Mouse (Mus musculus) heart, postnatal 0 days (tissue): ENCODE measurements around the gene Map2. TPM values are rescaled to one million over a fixed set of nuclear protein-coding genes. Genes with fewer than 3 reads are reported as not detected.

Experiments used
- ATAC-seq: fragments of 200-750 bp; cut with Nextera tagmentation; 2 replicates; pipeline ENCODE4 v1.8.0; 2017; ENCODE audit warnings: low read depth, moderate number of reproducible peaks, moderate library complexity; ENCODE audit not compliant: insufficient read depth
- DNase-seq: peaks from one replicate; pipeline ENCODE4 v3.0.0-alpha.2; 2016; ENCODE audit warnings: low spot score
- H3K27ac ChIP-seq: fragments of 300-500 bp; sonication (generic); 2 replicates; pipeline ENCODE4 v1.5.1; 2014; ENCODE audit warnings: low read depth, mild to moderate bottlenecking
- H3K27me3 ChIP-seq: fragments of 300-500 bp; sonication (generic); 2 replicates; pipeline ENCODE4 v1.6.1; 2014; ENCODE audit warnings: low read length, mixed read lengths; ENCODE audit not compliant: control insufficient read depth, insufficient read depth
- H3K36me3 ChIP-seq: fragments of 300-500 bp; sonication (generic); replicated peaks from 2 replicates; pipeline ENCODE4 v1.6.1; 2014; ENCODE audit warnings: low read length, mixed read lengths; ENCODE audit not compliant: control insufficient read depth, insufficient read depth
- H3K4me1 ChIP-seq: fragments of 300-500 bp; sonication (generic); 2 replicates; pipeline ENCODE4 v1.6.1; 2014; ENCODE audit warnings: antibody characterized with exemption; ENCODE audit not compliant: control insufficient read depth, insufficient read depth
- H3K4me2 ChIP-seq: fragments of 300-500 bp; sonication (generic); 2 replicates; pipeline ENCODE4 v1.6.1; 2014; ENCODE audit warnings: low read depth, mild to moderate bottlenecking, low read length, moderate library complexity
- H3K4me3 ChIP-seq: fragments of 300-500 bp; sonication (generic); 2 replicates; pipeline ENCODE4 v1.5.1; 2014; ENCODE audit warnings: low read depth, low read length
- H3K9ac ChIP-seq: fragments of 300-500 bp; sonication (generic); replicated peaks from 2 replicates; pipeline ENCODE4 v1.6.1; 2014; ENCODE audit warnings: low read depth, low read length, mixed read lengths
- H3K9me3 ChIP-seq: fragments of 300-500 bp; sonication (generic); replicated peaks from 2 replicates; pipeline ENCODE4 v1.6.1; 2016; ENCODE audit warnings: low read length; ENCODE audit not compliant: control insufficient read depth
- CTCF ChIP-seq: IDR thresholded peaks from 2 replicates; pipeline ENCODE4 v1.5.1; 2016; ENCODE audit warnings: antibody characterized with exemption, control low read depth, low read depth
- EP300 ChIP-seq: IDR thresholded peaks from 2 replicates; pipeline ENCODE4 v1.6.1; 2016; ENCODE audit warnings: antibody characterized with exemption, low read depth
- WGBS: fragments of 180-500 bp; shearing (Covaris S2); extraction: QIAGEN DNeasy Blood & Tissue Kit; methylation state at CpG from one replicate; pipeline ENCODE4 v1.1.7; 2014; 5-methylcytosine and 5-hydroxymethylcytosine counted together
- polyA plus RNA-seq: library from polyadenylated mRNA; unstranded; fragments of >200 nt; fragmentation: Nextera tagmentation; extraction: Ambion mirVana; gene quantifications from 2 replicates; pipeline ENCODE4 v1.2.1, GENCODE M21; 2015
- total RNA-seq: library from RNA; depleted of rRNA; stranded (reverse); fragments of >200 nt; gene quantifications from 2 replicates; pipeline ENCODE4 v1.2.3, GENCODE M21; 2014; ENCODE audit warnings: low replicate concordance; rRNA removed

The Map2 gene
- 7.3 and 19.9 TPM in 2 replicates for total RNA-seq
- 0.97 and 1.2 TPM in 2 replicates for polyA plus RNA-seq

GRCm38 (mm10) chr1:66175041-66175665 lies at the start of gene Map2:
Gene Map2, plus strand, starts transcription at chr1:66175273.
- TF ChIP-seq CTCF (no peak), EP300 (no peak)
- ATAC-seq, result peak; percentile 98
- no peaks in the 10 kb centered on the region for H3K9me3 ChIP-seq

GRCm38 (mm10) chr1:66133014-66133413 lies 42.1 kb upstream of the Map2 start:
- TF ChIP-seq EP300 (no peak), CTCF (no peak)
- H3K4me1 ChIP-seq, result no peaks in the 10 kb centered on the region
- H3K4me3 ChIP-seq, result no peak overlapping the region
- no peaks in the 10 kb centered on the region for H3K9me3 ChIP-seq
- H3K36me3 ChIP-seq, result no peaks in the 10 kb centered on the region
- DNase-seq (no peak), ATAC-seq (no peak)
- H3K27ac ChIP-seq, result no peak overlapping the region
- no peak overlapping the region for H3K4me2 ChIP-seq
- H3K27me3 ChIP-seq, result no peaks in the 10 kb centered on the region
- H3K9ac ChIP-seq, result no peak overlapping the region

More at GRCm38 (mm10) chr1:66175041-66175665, at the start of gene Map2:
- WGBS, result under 1% methylated on average over 60 of the region's 61 CpGs
- Histone ChIP-seq H3K36me3 (no peaks in the 10 kb centered on the region), H3K4me1 (no peaks in the 10 kb centered on the region), H3K9ac (no peak within 1 kb of the TSS; the same call in 1 of the 2 replicates), H3K4me3 (peak within 1 kb of the TSS; percentile 53), H3K4me2 (peak within 1 kb of the TSS; percentile 77), H3K27ac (no peak within 1 kb of the TSS), H3K27me3 (peaks cover 6% of the 10 kb centered on the region; the same call in 1 of the 2 replicates)
- DNase-seq, result peak; percentile 40

DNA sequence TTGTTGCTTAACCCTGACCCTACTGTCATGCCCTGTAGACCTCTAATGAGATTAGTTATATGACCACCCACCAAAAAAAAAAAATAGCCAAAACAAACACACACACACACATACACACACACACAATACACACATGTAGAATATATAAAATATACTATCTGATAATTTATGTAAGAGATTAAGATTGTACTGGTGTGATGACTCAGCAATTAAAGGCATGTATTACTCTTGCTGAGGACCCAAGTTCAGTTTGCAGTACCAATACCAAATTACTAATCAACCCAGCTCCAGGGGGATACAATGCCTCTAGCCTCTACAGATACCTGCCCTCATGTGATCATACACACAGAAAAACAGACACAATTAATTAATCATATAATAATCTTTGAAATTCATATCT lies 39.7 kb upstream of the Map2 start:
- H3K4me1 ChIP-seq, result no peaks in the 10 kb centered on the region
- H3K27me3 ChIP-seq, result no peaks in the 10 kb centered on the region
- H3K27ac ChIP-seq, result no peak overlapping the region
- no peak overlapping the region for H3K9ac ChIP-seq
- ATAC-seq (no peak), DNase-seq (no peak)
- no peaks in the 10 kb centered on the region for H3K9me3 ChIP-seq
- no peak for TF ChIP-seq EP300
- no peak for TF ChIP-seq CTCF
- H3K4me3 ChIP-seq, result no peak overlapping the region
- H3K36me3 ChIP-seq, result no peaks in the 10 kb centered on the region
- H3K4me2 ChIP-seq, result no peak overlapping the region

GRCm38 (mm10) chr1:66140686-66141085 lies 34.4 kb upstream of the Map2 start:
- Histone ChIP-seq H3K4me3 (no peak overlapping the region), H3K27ac (no peak overlapping the region), H3K9me3 (no peaks in the 10 kb centered on the region), H3K4me2 (no peak overlapping the region), H3K4me1 (no peaks in the 10 kb centered on the region), H3K36me3 (no peaks in the 10 kb centered on the region), H3K27me3 (no peaks in the 10 kb centered on the region), H3K9ac (no peak overlapping the region)
- no peak for ATAC-seq
- DNase-seq, result no peak
- 87% methylated on average over 1 of the region's 1 CpGs for WGBS
- TF ChIP-seq EP300 (no peak), CTCF (no peak)

GRCm38 (mm10) chr1:66145180-66145579 lies 29.9 kb upstream of the Map2 start:
- DNase-seq (no peak), ATAC-seq (no peak)
- H3K9ac ChIP-seq, result no peak overlapping the region
- H3K9me3 ChIP-seq, result no peaks in the 10 kb centered on the region
- WGBS, result 55% methylated on average over 3 of the region's 3 CpGs
- no peak overlapping the region for H3K4me3 ChIP-seq
- no peaks in the 10 kb centered on the region for H3K36me3 ChIP-seq
- H3K27ac ChIP-seq, result no peak overlapping the region
- TF ChIP-seq CTCF (no peak), EP300 (no peak)
- no peaks in the 10 kb centered on the region for H3K4me1 ChIP-seq
- H3K27me3 ChIP-seq, result no peaks in the 10 kb centered on the region
- no peak overlapping the region for H3K4me2 ChIP-seq
